Mouse (Mus musculus) erythroblast, embryonic 14.5 days (primary cell): ENCODE data around the gene Wrap73.

Experiments
- GATA1 ChIP-seq: IDR thresholded peaks from 2 replicates; pipeline ENCODE4 v1.6.1; 2012; ENCODE audit warnings: low read length, inconsistent platforms, mixed read lengths
- TAL1 ChIP-seq: IDR thresholded peaks from 3 replicates; pipeline ENCODE4 v1.6.1; 2012; ENCODE audit warnings: low read length, inconsistent platforms, mixed read lengths

- no peak for TF ChIP-seq GATA1
- TF ChIP-seq TAL1 = no peak
Observed at GRCm38 (mm10) chr4:154170021-154170420, 27.8 kb downstream of the Wrap73 start.
